In the genomic region with DNA sequence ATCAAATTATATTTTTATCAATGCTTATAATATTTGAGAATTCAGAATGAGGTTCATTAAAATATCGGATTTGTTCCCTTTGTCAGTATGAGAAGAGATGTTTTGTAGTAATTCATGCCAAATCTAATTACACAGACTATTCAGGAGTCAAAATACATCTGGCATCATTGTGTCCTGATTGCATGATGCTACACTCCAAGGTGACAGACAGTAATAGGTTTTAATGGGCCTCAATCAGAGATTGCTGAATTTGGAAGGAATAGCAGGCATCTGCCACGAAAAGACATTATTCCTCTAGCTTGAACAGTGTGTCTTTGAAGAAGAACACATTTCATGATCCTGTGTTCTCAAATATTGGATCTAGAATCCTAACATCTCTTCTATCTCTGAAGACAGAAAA, we compare ENCODE assay signal across 22 mouse cellular contexts.
"Had no signal": no experiment of that assay in that cellular context is flagged by ENCODE, and none has a peak within 500 bp of the region (broad histone marks: within the 10 kb centered on the region; RNA-seq: fewer than 3 reads in every experiment).

No protein-coding gene starts in this region.

- ATAC-seq: liver, postnatal 0 days; lung, postnatal 0 days; midbrain, embryonic 13.5 days; midbrain, embryonic 16.5 days had no signal

- H3K9ac ChIP-seq: limb, embryonic 12.5 days; limb, embryonic 15.5 days; liver, embryonic 14.5 days; liver, postnatal 0 days; lung, embryonic 14.5 days; midbrain, embryonic 13.5 days; neural tube, embryonic 13.5 days; stomach, embryonic 15.5 days had no signal

- H3K4me1 ChIP-seq: limb, embryonic 12.5 days; limb, embryonic 15.5 days; megakaryocyte, embryonic 14.5 days; midbrain, embryonic 13.5 days; neural tube, embryonic 13.5 days; stomach, embryonic 15.5 days had no signal

- H3K4me3 ChIP-seq: limb, embryonic 12.5 days; limb, embryonic 15.5 days; megakaryocyte, embryonic 14.5 days; midbrain, embryonic 10.5 days; midbrain, embryonic 13.5 days; myocyte; neural tube, embryonic 13.5 days; stomach, embryonic 15.5 days had no signal

- H3K4me2 ChIP-seq: limb, embryonic 12.5 days; limb, embryonic 15.5 days; liver, embryonic 11.5 days; lung, embryonic 14.5 days; midbrain, embryonic 13.5 days; neural tube, embryonic 13.5 days; stomach, embryonic 15.5 days had no signal

- H3K9me3 ChIP-seq: limb, embryonic 12.5 days; limb, embryonic 15.5 days; megakaryocyte, embryonic 14.5 days; midbrain, embryonic 10.5 days; midbrain, embryonic 13.5 days; neural tube, embryonic 13.5 days; stomach, embryonic 15.5 days had no signal

- H3K27me3 ChIP-seq: limb, embryonic 12.5 days; limb, embryonic 15.5 days; megakaryocyte, embryonic 14.5 days; midbrain, embryonic 13.5 days; neural tube, embryonic 13.5 days; stomach, embryonic 15.5 days had no signal

- H3K36me3 ChIP-seq: limb, embryonic 12.5 days; limb, embryonic 15.5 days; midbrain, embryonic 10.5 days; midbrain, embryonic 13.5 days; neural tube, embryonic 13.5 days; stomach, embryonic 15.5 days had no signal

- DNase-seq: kidney, postnatal 25 days; left cerebral cortex, postnatal 4 days; liver, postnatal 0 days; lung, embryonic 14.5 days; lung, postnatal 36 days; retina, postnatal 1 day; right cerebral cortex, postnatal 25 days; spleen, adult 18-20 months; thymus, postnatal 25 days had no signal

- H3K27ac ChIP-seq: kidney, postnatal 0 days; limb, embryonic 12.5 days; limb, embryonic 15.5 days; liver, embryonic 14.5 days; midbrain, embryonic 10.5 days; midbrain, embryonic 13.5 days; neural tube, embryonic 13.5 days; stomach, embryonic 15.5 days had no signal
